Mouse (Mus musculus): ENCODE measurements around the gene Mfge8. TPM values are rescaled to one million over a fixed set of nuclear protein-coding genes. Genes with fewer than 3 reads are reported as not detected.
A peak's percentile ranks its signal among the peaks of the same experiment; 100 is the strongest.

Mfge8 gene
- total RNA-seq (2012; rRNA removed): 4.7 and 4.9 TPM in 2 replicates
- polyA plus RNA-seq (2012; ENCODE audit: insufficient read depth in 1 of 2, insufficient read length in 2 of 2, low read depth in 1 of 2, low replicate concordance in 2 of 2, missing spikeins in 1 of 2): 1 to 10 TPM in 1 of 2 experiments, not detected in 1; 9.5 TPM

GRCm38 (mm10) chr7:79148711-79149266 lies at the start of gene Mfge8:
TSS of gene Mfge8 (minus strand) at chr7:79149060.
- peaks cover 0 to 10% of the 10 kb centered on the region in 2 experiments; a peak in 1 of 4 replicates for H3K4me1 ChIP-seq (ENCODE audit: control insufficient read depth in 1 of 2, insufficient read depth in 2 of 2, low read length in 2 of 2)
- DNase-seq (ENCODE audit: low read depth, low spot score): peak; percentile 85
- no peaks in the 10 kb centered on the region for H3K79me2 ChIP-seq (ENCODE audit: control insufficient read depth, insufficient read depth, low read length, poor library complexity)
- H3K36me3 ChIP-seq (ENCODE audit: control insufficient read depth in 1 of 2, insufficient read depth in 2 of 2, low read length in 2 of 2): peaks cover 0 to 5% of the 10 kb centered on the region in 2 experiments; a peak in 2 of 4 replicates
- no peak within 1 kb of the TSS for H3K27ac ChIP-seq (ENCODE audit: control insufficient read depth, low read depth, low read length)
- H3K9me3 ChIP-seq (replicated peaks; ENCODE audit: insufficient read depth, low read length): no peaks in the 10 kb centered on the region
- H3K9ac ChIP-seq (ENCODE audit: control insufficient read depth, low read depth, low read length, poor library complexity, severe bottlenecking): peak within 1 kb of the TSS; percentile 35
- TF ChIP-seq MAX (IDR thresholded peaks at IDR 0.05; ENCODE audit: low read length): 0 out of 2 replicates have a peak, but pooled peaks have one; percentile 46
- no peak for TF ChIP-seq ETS1 (IDR thresholded peaks at IDR 0.05; ENCODE audit: low read depth, low read length)
- TF ChIP-seq HCFC1 (IDR thresholded peaks at IDR 0.05; ENCODE audit: low read depth, low read length): peak; percentile 10; the same call in 1 of the 2 replicates
- peaks cover 0 to 1% of the 10 kb centered on the region in 2 experiments; a peak in 2 of 4 replicates for H3K27me3 ChIP-seq (ENCODE audit: control insufficient read depth in 1 of 2, insufficient read depth in 2 of 2, low read length in 2 of 2)
- H3K4me3 ChIP-seq (ENCODE audit: control insufficient read depth in 1 of 2, insufficient read depth in 1 of 2, low read depth in 2 of 2, low read length in 2 of 2): peak within 1 kb of the TSS; percentile 76 to 95

- Histone ChIP-seq H3K4me1 (ENCODE audit: control insufficient read depth in 1 of 2, insufficient read depth in 2 of 2, low read length in 2 of 2) (peaks cover 0 to 10% of the 10 kb centered on the region in 2 experiments; a peak in 1 of 4 replicates), H3K27ac (ENCODE audit: control insufficient read depth, low read depth, low read length) (no peak overlapping the region), H3K27me3 (ENCODE audit: control insufficient read depth in 1 of 2, insufficient read depth in 2 of 2, low read length in 2 of 2) (peaks cover 1 to 3% of the 10 kb centered on the region in 2 experiments; a peak in 2 of 4 replicates), H3K9me3 (replicated peaks; ENCODE audit: insufficient read depth, low read length) (no peaks in the 10 kb centered on the region), H3K4me3 (ENCODE audit: control insufficient read depth in 1 of 2, insufficient read depth in 1 of 2, low read depth in 2 of 2, low read length in 2 of 2) (no peak overlapping the region), H3K79me2 (ENCODE audit: control insufficient read depth, insufficient read depth, low read length, poor library complexity) (no peaks in the 10 kb centered on the region), H3K9ac (ENCODE audit: control insufficient read depth, low read depth, low read length, poor library complexity, severe bottlenecking) (no peak overlapping the region), H3K36me3 (ENCODE audit: control insufficient read depth in 1 of 2, insufficient read depth in 2 of 2, low read length in 2 of 2) (peaks cover 0 to 9% of the 10 kb centered on the region in 2 experiments; a peak in 2 of 4 replicates)
- no peak for TF ChIP-seq EP300 (IDR thresholded peaks at IDR 0.05; ENCODE audit: low read depth in 1 of 2, low read length in 2 of 2)
- no peak for TF ChIP-seq BHLHE40 (IDR thresholded peaks at IDR 0.05; ENCODE audit: borderline replicate concordance, low read depth, low read length)
- TF ChIP-seq CHD2 (IDR thresholded peaks at IDR 0.05; ENCODE audit: low read length): no peak
- TF ChIP-seq MYC (IDR thresholded peaks at IDR 0.05; ENCODE audit: low read depth, low read length): no peak
- no peak for TF ChIP-seq ELF1 (IDR thresholded peaks at IDR 0.05; ENCODE audit: low read depth, low read length)
- no peak for TF ChIP-seq SMC3 (IDR thresholded peaks at IDR 0.05; ENCODE audit: low read depth, low read length)
- no peak for TF ChIP-seq SIN3A (IDR thresholded peaks at IDR 0.05; ENCODE audit: low read length)
- no peak for TF ChIP-seq POLR2AphosphoS2 (IDR thresholded peaks at IDR 0.05; ENCODE audit: low read length)
- no peak for TF ChIP-seq MXI1 (IDR thresholded peaks at IDR 0.05; ENCODE audit: low read depth, low read length)
- no peak for TF ChIP-seq NELFE (IDR thresholded peaks at IDR 0.05; ENCODE audit: low read depth, low read length)
- TF ChIP-seq GABPA (IDR thresholded peaks at IDR 0.05; ENCODE audit: low read depth, low read length): no peak
- TF ChIP-seq GATA1 (IDR thresholded peaks at IDR 0.05; ENCODE audit: low read depth, low read length): no peak
- no peak for TF ChIP-seq CTCF (IDR thresholded peaks at IDR 0.05 in 2 of 3, conservative IDR thresholded peaks at IDR 0.05 in 1 of 3; ENCODE audit: control insufficient read depth in 1 of 3, insufficient read depth in 1 of 3, low read depth in 2 of 3, low read length in 3 of 3, poor library complexity in 1 of 3, severe bottlenecking in 1 of 3)
- no peak for TF ChIP-seq ZKSCAN1 (IDR thresholded peaks at IDR 0.05; ENCODE audit: low read depth, low read length)
- TF ChIP-seq UBTF (IDR thresholded peaks at IDR 0.05; ENCODE audit: borderline replicate concordance, insufficient read depth, low read depth, low read length): no peak
- no peak for TF ChIP-seq NRF1 (IDR thresholded peaks at IDR 0.05; ENCODE audit: insufficient read depth, low read depth, low read length, poor library complexity, severe bottlenecking)
- no peak for TF ChIP-seq POLR2A (IDR thresholded peaks at IDR 0.05; ENCODE audit: control insufficient read depth in 1 of 2, insufficient read depth in 1 of 2, low read depth in 1 of 2, low read length in 2 of 2, poor library complexity in 1 of 2)
- no peak for TF ChIP-seq TBP (IDR thresholded peaks at IDR 0.05; ENCODE audit: low read depth, low read length)
- TF ChIP-seq ZMIZ1 (IDR thresholded peaks at IDR 0.05; ENCODE audit: low read depth, low read length): no peak
- TF ChIP-seq POLR2AphosphoS5 (IDR thresholded peaks at IDR 0.05; ENCODE audit: borderline replicate concordance, low read depth, low read length): no peak
- no peak for DNase-seq (ENCODE audit: low read depth, low spot score)
These were observed 45.9 kb upstream of the Mfge8 start for GRCm38 (mm10) chr7:79194560-79195413.

Data from MEL (cell line).